Mouse (Mus musculus): ENCODE measurements around the gene Klhdc4.

Klhdc4 gene

GRCm38 (mm10) chr8:121850018-121850417 is 20.6 kb upstream of the Klhdc4 start:
- DNase-seq (ENCODE audit: low read depth, low spot score) = peak; percentile 63

DNA sequence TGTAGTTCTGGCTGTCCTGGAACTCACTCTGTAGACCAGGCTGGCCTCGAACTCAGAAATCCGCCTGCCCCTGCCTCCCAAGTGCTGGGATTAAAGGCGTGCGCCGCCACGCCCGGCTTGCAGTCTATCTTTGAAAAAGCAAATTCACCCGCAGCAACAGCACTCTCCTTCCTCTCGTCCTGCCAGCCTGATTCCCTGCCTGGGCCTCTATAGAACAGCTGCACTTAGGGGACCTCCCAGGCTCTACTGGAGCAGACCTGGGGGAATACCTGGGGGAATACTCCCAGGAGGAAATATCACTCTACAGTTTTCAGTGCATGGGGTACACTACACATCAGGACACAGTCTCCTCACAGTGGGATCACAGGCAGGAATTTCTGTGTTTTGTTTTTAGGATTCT is 19.9 kb upstream of the Klhdc4 start:
- DNase-seq (ENCODE audit: low read depth, low spot score) = no peak

DNA sequence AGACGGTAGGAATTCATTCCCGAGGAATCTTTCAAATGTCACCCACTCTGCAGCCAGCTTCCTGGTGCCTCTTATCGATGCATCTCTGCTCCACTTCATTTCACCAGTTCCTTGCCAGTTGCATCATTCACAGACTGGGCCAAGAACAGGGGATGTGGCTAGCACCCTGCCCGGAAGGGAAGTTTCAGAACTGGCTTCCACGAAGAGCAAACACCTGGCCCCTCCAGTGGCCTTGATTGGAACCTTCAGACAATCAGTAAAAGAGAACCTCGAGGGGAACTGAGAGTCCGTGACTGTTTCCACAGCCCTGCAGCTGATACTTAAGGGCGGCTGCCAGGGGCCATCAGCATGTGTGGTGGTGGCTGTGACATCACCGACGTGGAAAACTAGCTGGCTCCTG is 19.1 kb upstream of the Klhdc4 start:
- DNase-seq (ENCODE audit: low read depth, low spot score) = no peak

- no peak for DNase-seq (ENCODE audit: low read depth, low spot score)
Measured at GRCm38 (mm10) chr8:121847987-121848386, 18.6 kb upstream of the Klhdc4 start.

GRCm38 (mm10) chr8:121847261-121847822 is 18.0 kb upstream of the Klhdc4 start:
- DNase-seq (ENCODE audit: low read depth, low spot score) = no peak

GRCm38 (mm10) chr8:121846815-121847214 is 17.4 kb upstream of the Klhdc4 start:
- no peak for DNase-seq (ENCODE audit: low read depth, low spot score)

DNA sequence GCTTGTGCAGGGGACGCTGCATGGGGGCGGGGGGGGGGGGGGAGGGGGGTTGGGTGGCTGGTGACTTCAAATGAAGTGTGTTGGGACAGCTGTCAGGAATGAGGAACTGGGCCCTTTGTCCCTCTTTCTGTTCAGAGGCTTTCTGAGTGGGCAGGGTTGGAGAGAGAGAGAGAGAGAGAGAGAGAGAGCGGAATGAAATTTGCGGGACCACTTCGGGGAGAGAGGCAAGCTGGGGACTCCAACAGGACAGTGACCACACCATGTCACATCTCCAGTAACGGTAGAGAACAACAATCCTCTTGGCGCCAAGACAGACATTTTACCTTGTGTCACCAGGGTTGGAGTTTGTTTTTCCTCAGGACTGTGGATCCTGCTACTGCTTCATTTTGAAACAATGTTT is 15.4 kb upstream of the Klhdc4 start:
- no peak for DNase-seq (ENCODE audit: low read depth, low spot score)

DNA sequence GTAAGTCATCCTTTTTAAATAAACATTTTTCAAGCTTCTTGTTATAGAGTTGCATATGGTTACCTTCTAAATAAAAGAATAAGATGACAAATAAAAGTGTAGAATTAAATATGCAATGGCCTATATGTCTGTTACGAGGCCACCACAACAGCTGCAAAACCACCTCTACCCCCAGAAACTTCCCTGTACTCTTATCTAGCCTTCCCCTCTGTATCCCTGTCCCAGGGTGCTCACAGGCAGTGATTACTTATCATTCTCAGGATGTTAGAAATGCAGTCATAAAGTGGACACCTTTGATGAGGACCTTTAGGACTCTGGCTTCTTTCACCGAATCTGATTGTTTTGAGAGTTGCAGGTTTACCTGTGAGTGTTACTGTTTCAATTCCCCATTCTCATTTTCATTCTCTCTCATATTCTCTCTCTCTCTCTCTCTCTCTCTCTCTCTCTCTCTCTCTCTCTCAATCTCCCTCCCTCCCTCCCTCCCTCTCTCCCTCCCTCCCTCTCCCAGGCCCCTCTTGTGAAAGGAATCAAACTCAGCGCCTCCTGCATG is 13.9 kb upstream of the Klhdc4 start:
- DNase-seq (ENCODE audit: low read depth, low spot score) = no peak

DNA sequence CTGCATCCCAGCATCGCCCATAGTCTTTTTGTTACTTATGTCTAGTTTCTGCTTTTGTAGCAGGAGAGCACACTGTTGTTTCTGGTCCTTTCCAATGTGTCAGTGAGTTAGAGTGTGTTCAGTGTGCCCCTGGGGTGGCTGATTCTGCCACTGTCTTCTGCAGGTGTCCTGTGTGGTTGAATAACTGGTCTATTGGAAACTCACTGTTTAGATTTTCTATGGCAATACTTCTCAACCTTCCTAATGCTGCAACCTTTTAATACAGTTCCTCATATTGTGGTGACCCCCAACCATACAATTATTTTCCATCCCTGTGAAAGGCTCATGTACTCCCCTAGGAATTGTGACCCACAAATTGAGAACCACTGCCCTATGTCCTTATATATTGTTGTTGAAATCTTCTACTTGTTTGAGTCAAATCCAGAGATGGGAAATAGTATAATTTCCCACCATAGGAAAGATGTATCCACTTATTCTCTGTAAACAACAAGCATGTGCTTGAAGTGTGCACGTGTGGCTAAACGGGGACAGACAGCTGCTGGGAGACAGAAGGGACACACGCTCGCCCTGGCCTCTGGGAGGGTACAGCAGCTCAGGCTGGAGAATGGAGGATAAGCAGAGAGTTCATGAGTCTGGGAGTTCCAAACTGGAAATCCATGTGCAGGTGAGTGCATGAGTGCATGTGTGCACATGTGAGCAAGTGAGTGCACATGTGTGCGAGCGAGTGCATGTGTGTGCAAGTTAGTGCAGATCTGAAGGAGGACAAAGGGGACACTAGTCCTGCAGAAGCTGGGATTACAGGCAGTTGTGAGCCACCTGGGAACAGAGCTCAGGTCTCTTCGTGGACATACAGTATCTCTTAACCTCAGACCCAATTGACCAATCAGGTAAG is 12.9 kb upstream of the Klhdc4 start:
- DNase-seq (ENCODE audit: low read depth, low spot score) = no peak

DNA sequence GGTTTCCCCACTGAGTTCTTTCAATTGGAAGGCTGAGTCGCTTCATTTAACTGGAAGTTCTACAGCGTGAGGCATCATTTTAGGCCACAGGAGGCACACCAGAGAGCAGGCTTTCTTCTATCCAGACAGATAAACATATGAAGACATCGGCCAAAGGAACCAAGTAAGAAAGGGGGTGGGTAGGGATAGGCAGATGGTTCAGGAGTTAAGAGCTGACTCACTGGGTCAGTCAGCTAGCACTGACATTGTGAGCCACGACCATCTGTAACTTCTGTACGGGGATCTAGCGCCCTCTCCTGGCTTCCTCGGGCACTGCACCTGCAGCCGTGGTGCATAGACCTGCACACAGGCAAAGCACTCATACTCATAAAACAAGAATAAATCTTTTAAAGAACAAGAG is 11.9 kb upstream of the Klhdc4 start:
- no peak for DNase-seq (ENCODE audit: low read depth, low spot score)

DNA sequence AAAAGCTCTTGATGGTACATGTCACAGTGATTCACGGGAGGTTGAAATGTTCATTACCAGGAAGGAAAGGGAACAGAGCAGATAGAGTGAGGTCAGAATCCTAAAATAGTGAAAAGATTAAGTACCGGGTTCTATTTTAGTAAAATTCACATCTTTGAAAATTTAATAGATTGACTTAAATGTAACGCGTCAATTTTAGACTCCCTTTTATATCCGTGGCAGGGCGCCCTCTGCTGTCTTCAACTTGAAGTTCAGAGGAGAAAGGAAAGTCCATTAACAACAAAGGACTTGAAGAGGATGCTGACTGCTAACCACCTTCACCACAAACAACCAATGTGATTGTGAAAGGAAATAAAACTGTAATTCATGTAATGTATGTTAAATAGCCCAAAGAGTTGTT is 3.1 kb upstream of the Klhdc4 start:
- peak; percentile 63 for DNase-seq (ENCODE audit: low read depth, low spot score)

- no peak for DNase-seq (ENCODE audit: low read depth, low spot score)
Measured at GRCm38 (mm10) chr8:121832061-121832460, 2.7 kb upstream of the Klhdc4 start.

DNA sequence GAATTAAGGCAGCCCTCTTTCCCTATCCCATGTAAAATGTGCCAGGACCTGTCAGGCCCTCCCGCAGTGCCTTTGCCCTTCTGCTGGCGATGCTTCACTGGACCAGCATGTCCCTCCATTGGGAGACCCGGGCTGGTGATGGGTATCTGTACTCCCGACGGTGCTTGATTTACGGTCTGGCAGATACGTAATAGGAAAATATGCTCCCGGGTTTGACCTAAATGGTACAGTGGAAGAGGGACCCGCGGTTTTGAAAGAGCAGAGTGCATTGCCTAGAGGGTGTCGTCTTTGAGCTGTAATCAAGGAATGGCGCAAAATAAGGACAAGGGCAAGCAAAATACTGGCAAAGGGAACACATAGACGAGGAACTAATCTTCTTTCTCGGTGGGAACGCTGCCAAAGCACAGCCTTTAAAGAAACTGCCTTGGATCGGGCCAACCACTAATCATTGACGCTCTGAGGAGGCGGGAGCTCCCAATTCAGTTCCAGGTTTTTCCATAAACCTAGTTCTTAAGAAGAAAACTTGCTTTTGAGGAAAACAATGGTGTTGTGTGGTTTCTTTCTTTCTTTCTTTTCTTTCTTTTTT is 501 bp upstream of the Klhdc4 start:
- DNase-seq (ENCODE audit: low read depth, low spot score) = no peak

DNA sequence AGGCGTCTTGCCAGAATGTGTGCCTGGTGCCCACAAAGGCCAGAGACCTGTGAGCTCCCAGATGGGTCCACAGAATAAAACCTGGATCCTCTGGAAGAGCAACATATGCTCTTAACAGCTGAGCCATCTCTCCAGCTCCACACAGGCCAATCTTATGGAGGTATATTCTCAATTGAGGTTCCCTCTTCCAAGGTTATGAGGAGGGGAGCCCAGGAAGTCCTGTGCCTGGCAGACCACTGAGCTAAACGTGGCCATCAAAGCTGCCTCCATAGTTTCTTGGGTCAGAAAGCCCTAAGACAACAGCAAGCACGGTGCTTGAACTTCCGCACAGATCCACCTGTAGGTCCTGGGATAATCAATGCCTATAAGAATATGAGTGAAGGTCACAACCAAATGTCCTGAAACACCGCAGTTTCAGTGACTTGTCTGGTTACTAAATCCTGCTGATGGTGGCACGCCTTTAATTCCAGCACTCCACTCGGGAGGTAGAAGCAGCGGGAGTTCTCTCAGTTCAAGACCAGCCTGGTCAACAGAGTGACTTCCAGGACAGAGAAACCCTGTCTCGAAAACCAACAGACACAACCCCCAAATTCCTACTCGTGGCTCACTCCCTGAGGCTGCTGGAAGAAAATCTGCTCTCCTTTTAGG is 869 bp downstream of the Klhdc4 start:
- no peak for DNase-seq (ENCODE audit: low read depth, low spot score)

- no peak for DNase-seq (ENCODE audit: low read depth, low spot score)
Measured at GRCm38 (mm10) chr8:121827726-121828125, 1.6 kb downstream of the Klhdc4 start.

DNA sequence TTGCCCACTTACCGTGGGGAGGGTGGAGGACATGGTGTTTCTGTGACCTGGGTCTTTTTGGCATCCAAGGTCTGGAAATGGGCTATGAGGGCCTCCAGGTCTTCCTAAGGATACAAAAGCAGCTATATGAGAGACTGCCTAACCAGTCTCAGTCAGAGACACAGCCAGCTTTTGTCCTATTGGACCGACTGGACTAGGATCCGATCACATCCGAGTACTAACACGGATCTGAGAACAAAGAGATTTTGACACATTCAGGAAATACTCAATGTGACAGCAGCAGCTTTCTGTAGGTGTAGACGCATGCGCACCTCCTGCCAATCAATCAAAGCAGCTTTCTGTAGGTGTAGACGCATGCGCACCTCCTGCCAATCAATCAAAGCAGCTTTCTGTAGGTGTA is 7.6 kb downstream of the Klhdc4 start:
- DNase-seq (ENCODE audit: low read depth, low spot score) = no peak

- no peak for DNase-seq (ENCODE audit: low read depth, low spot score)
Measured at GRCm38 (mm10) chr8:121821320-121821719, 8.0 kb downstream of the Klhdc4 start.

GRCm38 (mm10) chr8:121820840-121821239 is 8.5 kb downstream of the Klhdc4 start:
- DNase-seq (ENCODE audit: low read depth, low spot score) = no peak

DNA sequence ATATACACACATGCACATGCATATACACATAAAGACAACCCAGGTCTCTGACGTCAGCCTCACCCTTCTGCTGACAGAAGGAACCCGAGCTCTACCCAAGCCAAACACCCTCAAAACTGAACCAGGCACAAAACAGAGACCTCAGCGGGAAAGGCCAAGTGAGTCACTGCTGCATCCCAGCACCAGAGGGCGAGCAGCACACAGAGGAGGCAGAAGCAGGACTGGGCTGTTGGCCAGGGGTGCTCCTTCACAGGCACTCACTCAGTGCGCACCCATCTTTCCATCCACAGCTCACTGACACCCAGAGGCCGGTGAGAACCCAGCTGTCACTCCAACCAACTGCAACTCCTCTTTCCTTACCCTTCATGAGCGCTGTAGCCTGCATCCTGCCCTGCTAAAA is 11.1 kb downstream of the Klhdc4 start:
- no peak for DNase-seq (ENCODE audit: low read depth, low spot score)

- no peak for DNase-seq (ENCODE audit: low read depth, low spot score)
Measured at GRCm38 (mm10) chr8:121811931-121812570, 17.3 kb downstream of the Klhdc4 start.

GRCm38 (mm10) chr8:121811502-121811901 is 17.9 kb downstream of the Klhdc4 start:
- no peak for DNase-seq (ENCODE audit: low read depth, low spot score)
